Mouse (Mus musculus): ENCODE data around the gene Gm10717. TPM values are rescaled to one million over a fixed set of nuclear protein-coding genes. Genes with fewer than 3 reads are reported as not detected.
A peak's percentile ranks its signal among the peaks of the same experiment; 100 is the strongest.
"Not testable (repeated sequence)": the region's sequence is repeated elsewhere in the genome, so short reads cannot be mapped to it uniquely, and the experiment has no call there.

The Gm10717 gene
- polyA plus RNA-seq (2015; fragmentation: Nextera tagmentation; extraction: Ambion mirVana), result not detected in 2 replicates

DNA sequence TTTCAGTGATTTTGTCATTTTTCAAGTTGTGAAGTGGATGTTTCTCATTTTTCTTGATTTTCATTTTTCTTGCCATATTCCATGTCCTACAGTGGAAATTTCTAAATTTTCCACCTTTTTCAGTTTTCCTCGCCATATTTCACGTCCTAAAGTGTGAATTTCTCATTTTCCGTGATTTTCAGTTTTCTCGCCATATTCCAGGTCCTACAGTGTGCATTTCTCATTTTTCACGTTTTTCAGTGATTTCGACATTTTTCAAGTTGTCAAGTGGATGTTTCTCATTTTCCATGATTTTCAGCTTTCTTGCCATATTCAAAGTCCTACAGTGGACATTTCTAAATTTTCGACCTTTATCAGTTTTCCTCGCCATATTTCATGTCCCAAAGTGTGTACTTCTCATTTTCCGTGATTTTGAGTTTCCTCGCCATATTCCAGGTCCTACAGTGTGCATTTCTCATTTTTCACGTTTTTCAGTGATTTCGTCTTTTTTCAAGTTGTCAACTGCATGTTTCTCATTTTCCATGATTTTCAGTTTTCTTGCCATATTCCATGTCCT, at the start of gene Gm10717:
Gene Gm10717 (plus strand): TSS at position 506 of the 556 bp plus-strand sequence.
- not testable (repeated sequence) for DNase-seq (ENCODE audit: low spot score)

DNA sequence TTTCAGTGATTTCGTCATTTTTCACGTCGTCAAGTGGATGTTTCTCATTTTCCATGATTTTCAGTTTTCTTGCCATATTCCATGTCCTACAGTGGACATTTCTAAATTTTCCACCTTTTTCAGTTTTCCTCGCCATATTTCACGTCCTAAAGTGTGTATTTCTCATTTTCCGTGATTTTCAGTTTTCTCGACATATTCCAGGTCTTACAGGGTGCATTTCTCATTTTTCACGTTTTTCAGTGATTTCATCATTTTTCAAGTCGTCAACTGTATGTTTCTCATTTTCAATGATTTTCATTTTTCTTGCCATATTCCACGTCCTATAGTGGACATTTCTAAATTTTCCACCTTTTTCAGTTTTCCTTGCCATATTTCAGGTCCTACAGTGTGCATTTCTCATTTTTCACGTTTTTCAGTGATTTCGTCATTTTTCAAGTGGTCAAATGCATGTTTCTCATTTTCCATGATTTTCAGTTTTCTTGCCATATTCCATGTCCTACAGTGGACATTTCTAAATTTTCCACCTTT, 24.7 kb upstream of the Gm10717 start, which contains the start of gene Gm10722:
Gene Gm10722 (plus strand): TSS at position 478 of the 528 bp plus-strand sequence.
- peak; percentile 50 for DNase-seq (ENCODE audit: low spot score)

DNA sequence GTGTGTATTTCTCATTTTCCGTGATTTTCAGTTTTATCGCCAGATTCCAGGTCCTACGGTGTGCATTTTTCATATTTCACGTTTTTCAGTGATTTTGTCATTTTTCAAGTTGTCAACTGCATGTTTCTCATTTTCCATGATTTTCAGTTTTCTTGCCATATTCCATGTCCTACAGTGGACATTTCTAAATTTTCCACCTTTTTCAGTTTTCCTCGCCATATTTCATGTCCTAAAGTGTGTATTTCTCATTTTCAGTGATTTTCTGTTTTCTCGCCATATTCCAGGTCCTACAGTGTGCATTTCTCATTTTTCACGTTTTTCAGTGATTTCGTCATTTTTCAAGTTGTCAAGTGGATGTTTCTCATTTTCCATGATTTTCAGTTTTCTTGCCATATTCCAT, 24.2 kb upstream of the Gm10717 start:
- not testable (repeated sequence) for DNase-seq (ENCODE audit: low spot score)

- peak; percentile 25 for DNase-seq (ENCODE audit: low spot score)
Measured at GRCm38 (mm10) chr9:3001948-3002659, 23.1 kb upstream of the Gm10717 start.

- DNase-seq (ENCODE audit: low spot score), result not testable (repeated sequence)
Measured at GRCm38 (mm10) chr9:3002794-3003396, 22.3 kb upstream of the Gm10717 start, which contains the start of gene Gm11168. Gene Gm11168 (plus strand): TSS chr9:3003346.

DNA sequence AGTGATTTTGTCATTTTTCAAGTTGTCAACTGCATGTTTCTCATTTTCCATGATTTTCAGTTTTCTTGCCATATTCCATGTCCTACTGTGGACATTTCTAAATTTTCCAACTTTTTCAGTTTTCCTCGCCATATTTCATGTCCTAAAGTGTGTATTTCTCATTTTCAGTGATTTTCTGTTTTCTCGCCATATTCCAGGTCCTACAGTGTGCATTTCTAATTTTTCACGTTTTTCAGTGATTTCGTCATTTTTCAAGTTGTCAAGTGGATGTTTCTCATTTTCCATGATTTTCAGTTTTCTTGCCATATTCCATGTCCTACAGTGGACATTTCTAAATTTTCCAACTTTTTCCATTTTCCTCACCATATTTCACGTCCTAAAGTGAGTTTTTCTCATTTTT, 19.0 kb upstream of the Gm10717 start:
- not testable (repeated sequence) for DNase-seq (ENCODE audit: low spot score)

GRCm38 (mm10) chr9:3006636-3007035, 18.6 kb upstream of the Gm10717 start:
- not testable (repeated sequence) for DNase-seq (ENCODE audit: low spot score)

DNA sequence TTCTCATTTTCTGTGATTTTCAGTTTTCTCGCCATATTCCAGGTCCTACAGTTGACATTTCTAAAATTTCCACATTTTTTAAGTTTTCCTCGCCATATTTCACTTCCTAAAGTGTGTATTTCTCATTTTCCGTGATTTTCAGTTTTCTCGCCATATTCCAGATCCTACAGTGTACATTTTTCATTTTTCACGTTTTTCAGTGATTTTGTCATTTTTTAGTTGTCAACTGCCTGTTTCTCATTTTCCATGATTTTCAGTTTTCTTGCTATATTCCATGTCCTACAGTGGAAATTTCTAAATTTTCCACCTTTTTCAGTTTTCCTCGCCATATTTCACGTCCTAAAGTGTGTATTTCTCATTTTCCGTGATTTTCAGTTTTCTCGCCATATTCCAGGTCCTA, 17.9 kb upstream of the Gm10717 start:
- peak; percentile 13 for DNase-seq (ENCODE audit: low spot score)

DNA sequence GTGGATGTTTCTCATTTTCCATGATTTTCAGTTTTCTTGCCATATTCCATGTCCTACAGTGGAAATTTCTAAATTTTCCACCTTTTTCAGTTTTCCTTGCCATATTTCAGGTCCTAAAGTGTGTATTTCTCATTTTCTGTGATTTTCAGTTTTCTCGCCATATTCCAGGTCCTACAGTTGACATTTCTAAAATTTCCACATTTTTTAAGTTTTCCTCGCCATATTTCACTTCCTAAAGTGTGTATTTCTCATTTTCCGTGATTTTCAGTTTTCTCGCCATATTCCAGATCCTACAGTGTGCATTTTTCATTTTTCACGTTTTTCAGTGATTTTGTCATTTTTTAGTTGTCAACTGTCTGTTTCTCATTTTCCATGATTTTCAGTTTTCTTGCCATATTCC, 15.9 kb upstream of the Gm10717 start:
- not testable (repeated sequence) for DNase-seq (ENCODE audit: low spot score)

- not testable (repeated sequence) for DNase-seq (ENCODE audit: low spot score)
Measured at GRCm38 (mm10) chr9:3012054-3012621, 13.1 kb upstream of the Gm10717 start.

DNA sequence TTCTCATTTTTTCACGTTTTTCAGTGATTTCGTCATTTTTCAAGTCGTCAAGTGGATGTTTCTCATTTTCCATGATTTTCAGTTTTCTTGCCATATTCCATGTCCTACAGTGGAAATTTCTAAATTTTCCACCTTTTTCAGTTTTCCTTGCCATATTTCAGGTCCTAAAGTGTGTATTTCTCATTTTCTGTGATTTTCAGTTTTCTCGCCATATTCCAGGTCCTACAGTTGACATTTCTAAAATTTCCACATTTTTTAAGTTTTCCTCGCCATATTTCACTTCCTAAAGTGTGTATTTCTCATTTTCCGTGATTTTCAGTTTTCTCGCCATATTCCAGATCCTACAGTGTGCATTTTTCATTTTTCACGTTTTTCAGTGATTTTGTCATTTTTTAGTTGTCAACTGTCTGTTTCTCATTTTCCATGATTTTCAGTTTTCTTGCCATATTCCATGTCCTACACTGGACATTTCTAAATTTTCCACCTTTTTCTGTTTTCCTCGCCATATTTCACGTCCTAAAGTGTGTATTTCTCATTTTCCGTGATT, 12.4 kb upstream of the Gm10717 start, which contains the start of gene Gm10721:
Gene Gm10721 (plus strand): TSS at position 408 of the 547 bp plus-strand sequence.
- not testable (repeated sequence) for DNase-seq (ENCODE audit: low spot score)

DNA sequence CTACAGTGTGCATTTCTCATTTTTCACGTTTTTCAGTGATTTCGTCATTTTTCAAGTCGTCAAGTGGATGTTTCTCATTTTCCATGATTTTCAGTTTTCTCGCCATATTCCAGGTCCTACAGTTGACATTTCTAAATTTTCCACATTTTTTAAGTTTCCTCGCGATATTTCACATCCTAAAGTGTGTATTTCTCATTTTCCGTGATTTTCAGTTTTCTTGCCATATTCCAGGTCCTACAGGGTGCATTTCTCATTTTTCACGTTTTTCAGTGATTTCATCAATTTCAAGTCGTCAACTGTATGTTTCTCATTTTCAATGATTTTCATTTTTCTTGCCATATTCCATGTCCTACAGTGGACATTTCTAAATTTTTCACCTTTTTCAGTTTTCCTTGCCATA, 9.9 kb upstream of the Gm10717 start, which contains the start of gene Gm10720:
Gene Gm10720 (plus strand): TSS at position 301 of the 400 bp plus-strand sequence.
- DNase-seq (ENCODE audit: low spot score), result not testable (repeated sequence)

DNA sequence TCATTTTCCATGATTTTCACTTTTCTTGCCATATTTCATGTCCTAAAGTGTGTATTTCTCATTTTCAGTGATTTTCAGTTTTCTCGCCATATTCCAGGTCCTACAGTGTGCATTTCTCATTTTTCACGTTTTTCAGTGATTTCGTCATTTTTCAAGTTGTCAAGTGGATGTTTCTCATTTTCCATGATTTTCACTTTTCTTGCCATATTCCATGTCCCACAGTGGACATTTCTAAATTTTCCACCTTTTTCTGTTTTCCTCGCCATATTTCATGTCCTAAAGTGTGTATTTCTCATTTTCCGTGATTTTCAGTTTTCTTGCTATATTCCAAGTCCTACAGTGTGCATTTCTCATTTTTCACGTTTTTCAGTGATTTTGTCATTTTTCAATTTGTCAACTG, 9.3 kb upstream of the Gm10717 start:
- not testable (repeated sequence) for DNase-seq (ENCODE audit: low spot score)

DNA sequence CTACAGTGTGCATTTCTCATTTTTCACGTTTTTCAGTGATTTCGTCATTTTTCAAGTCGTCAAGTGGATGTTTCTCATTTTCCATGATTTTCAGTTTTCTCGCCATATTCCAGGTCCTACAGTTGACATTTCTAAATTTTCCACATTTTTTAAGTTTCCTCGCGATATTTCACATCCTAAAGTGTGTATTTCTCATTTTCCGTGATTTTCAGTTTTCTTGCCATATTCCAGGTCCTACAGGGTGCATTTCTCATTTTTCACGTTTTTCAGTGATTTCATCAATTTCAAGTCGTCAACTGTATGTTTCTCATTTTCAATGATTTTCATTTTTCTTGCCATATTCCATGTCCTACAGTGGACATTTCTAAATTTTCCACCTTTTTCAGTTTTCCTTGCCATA, 8.1 kb upstream of the Gm10717 start, which contains the start of gene Gm10719:
Gene Gm10719 (plus strand): TSS at position 301 of the 400 bp plus-strand sequence.
- DNase-seq (ENCODE audit: low spot score), result not testable (repeated sequence)

GRCm38 (mm10) chr9:3018944-3019343, 6.3 kb upstream of the Gm10717 start:
- DNase-seq (ENCODE audit: low spot score), result not testable (repeated sequence)

GRCm38 (mm10) chr9:3019835-3020727, 5.1 kb upstream of the Gm10717 start:
- not testable (repeated sequence) for DNase-seq (ENCODE audit: low spot score)

- peak; percentile 3 for DNase-seq (ENCODE audit: low spot score)
Measured at GRCm38 (mm10) chr9:3022316-3023008, 2.8 kb upstream of the Gm10717 start.

GRCm38 (mm10) chr9:3023312-3023984, 1.8 kb upstream of the Gm10717 start, which contains the start of gene Gm10718:
Gene Gm10718 (plus strand): TSS chr9:3023547.
- DNase-seq (ENCODE audit: low spot score), result not testable (repeated sequence)
